Mouse (Mus musculus) left cerebral cortex, adult 9 months (tissue): ENCODE results near the gene Stum.

Source experiments
- DNase-seq, 2 experiments: peaks; one replicate each; pipeline ENCODE4 v3.0.0; 2022; ENCODE audit warnings: low spot score in 2 of 2

The Stum gene

GRCm38 (mm10) chr1:180429819-180430218 is 53.5 kb downstream of the Stum start:
- no peak for DNase-seq

GRCm38 (mm10) chr1:180428871-180429270 is 54.4 kb downstream of the Stum start:
- no peak for DNase-seq

- DNase-seq: peak in 1 of 2 experiments; percentile 60
These were observed 55.1 kb downstream of the Stum start for GRCm38 (mm10) chr1:180428101-180428712.

GRCm38 (mm10) chr1:180427685-180428084 is 55.6 kb downstream of the Stum start:
- DNase-seq: no peak

GRCm38 (mm10) chr1:180426405-180426804 is 56.9 kb downstream of the Stum start:
- no peak for DNase-seq

DNA sequence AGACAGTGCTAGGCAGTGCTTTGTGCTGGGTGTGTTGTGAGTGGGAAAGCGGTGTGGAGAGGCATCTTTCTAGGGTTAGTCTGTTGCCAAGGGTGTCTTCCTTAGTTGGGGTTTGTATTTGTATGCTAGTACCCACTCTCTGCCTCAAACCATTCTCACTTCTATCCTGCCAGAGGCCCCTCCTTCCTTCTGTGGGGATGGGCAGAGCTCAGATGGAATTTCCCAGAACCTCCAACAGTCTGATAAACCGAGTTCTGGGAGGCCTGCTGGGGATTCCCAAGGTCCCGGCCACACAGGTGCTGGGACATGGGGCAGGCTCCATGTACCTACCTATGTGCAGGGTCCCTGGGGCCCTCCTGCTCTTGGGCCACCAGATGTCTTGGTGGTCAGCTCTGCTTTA is 59.4 kb downstream of the Stum start:
- no peak for DNase-seq

GRCm38 (mm10) chr1:180423008-180423639 is 60.2 kb downstream of the Stum start:
- DNase-seq: no peak

DNA sequence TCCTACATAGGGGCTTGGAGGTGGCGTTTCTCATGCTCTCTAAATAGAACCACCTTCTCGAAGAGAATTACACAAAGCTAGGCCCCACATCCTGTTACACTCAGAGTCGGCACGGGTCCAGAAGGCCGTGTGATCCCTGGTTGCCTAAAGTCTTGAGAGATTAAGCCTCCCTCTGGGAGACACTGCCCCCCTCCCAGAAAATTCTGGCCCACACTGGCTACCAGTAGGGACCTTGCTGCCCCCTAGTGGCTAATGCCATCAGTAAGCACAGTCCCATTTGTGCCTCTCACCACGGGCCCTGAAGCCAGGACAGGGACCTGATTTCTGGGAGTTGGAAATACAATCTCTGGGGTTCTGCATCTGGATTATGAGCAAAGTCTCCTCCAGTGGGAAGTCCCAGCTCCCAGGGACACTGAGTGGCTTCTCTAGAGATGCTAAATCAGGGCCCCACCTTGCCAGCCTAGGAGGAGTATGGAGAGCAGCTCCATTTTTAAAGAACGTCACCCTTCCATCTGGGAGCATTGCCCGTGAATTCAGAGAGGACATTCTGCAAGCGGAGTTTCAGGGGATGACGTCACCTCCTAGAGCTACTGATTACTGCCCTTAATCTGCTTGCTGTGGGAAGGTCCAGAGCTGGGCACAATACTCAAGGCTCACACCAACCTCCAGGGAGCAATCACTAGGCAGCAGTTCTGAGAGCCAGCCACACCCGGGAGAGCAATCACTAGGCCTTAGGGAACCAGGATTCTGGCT is 61.1 kb downstream of the Stum start:
- peak in 1 of 2 experiments; percentile 82 for DNase-seq

DNA sequence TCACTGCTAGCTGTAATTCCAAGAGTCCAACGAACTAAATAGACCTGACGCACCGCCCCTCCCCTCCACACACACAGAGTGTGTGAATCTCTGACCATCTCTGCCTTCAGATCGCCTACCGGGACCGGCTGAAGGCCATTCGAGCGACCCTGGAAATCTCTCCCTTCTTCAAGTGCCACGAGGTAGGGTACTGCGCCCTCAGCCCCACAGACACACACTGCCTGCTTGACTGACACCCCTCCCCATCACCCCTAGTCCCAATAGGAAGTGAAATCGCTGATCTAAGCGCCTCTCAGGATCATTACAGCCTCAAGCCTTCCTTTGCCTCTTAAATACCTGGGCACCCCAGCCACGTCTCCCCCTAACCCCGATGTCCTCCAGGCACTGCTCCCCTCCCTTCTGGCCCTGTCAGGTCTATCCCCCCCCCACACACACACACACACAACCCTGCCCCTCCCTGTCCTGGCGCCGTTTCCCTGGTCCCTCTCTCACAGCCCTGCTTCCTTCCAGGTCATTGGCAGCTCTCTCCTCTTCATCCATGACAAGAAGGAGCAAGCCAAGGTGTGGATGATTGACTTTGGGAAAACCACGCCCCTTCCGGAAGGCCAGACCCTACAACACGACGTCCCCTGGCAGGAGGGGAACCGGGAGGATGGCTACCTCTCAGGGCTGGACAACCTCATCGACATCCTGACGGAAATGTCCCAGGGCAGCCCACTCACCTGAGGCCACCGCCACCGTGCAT is 62.0 kb downstream of the Stum start:
- DNase-seq: no peak

GRCm38 (mm10) chr1:180420496-180421164 is 62.7 kb downstream of the Stum start:
- DNase-seq: no peak

DNA sequence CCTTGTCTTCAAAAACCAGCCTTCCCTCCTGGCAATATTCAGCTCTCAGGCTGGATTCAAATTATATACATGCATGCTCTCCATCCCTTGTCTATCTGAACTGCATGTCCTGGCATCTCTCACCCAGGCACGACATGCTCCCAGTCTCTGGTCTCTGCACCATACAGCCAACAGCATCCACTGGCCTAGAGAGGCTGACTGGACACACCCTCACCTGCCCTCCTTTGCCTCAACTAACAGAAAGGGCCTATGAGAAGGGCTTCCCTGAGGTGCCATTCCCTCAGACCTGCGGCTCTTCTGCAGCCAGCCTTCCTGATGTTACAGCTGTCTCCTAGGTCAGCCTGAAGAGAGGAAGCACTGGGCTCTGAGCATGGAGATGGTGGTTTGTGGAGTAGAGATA is 64.2 kb downstream of the Stum start:
- no peak for DNase-seq

DNA sequence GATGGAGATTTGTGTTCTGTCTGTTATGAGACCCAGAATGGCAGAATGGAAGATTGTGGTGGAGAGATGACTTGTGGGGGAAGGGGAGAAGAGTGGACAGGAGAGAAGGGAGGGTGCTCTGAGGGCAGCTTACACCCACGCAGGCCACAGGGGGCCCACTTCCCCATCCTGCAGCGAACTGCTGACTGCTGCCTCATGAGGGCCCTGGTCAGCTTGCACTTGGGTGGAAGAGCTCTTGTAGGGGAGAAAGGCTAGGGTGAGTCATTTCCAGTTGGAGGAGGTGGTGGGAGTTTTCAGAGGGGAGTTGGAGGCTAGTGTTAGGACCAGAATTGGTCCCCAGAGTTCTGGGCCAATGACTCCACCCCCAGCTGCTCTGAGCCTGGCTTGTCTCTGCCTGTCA is 66.2 kb downstream of the Stum start:
- no peak for DNase-seq

DNA sequence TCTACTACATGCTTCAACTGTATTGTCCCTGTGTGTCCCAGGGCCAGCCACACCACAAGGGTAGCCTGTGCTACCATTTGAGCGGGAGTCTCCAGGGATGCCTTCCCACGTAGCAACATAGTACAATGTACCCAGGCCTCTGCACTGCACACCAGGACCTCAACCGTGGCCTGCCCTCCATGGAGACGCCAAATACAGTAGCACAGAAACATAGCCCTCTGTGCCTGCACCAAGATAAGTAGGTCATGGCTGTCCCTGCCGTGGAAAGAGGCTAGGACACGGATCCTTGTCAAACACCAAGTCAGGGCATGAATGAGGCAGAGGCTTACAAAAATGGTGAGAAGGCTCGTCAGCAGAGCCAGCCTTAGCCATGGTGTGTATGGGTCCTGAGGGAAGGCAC is 67.5 kb downstream of the Stum start:
- no peak for DNase-seq

GRCm38 (mm10) chr1:180415064-180415463 is 68.2 kb downstream of the Stum start:
- no peak for DNase-seq

GRCm38 (mm10) chr1:180410306-180410705 is 73.0 kb downstream of the Stum start:
- no peak for DNase-seq

DNA sequence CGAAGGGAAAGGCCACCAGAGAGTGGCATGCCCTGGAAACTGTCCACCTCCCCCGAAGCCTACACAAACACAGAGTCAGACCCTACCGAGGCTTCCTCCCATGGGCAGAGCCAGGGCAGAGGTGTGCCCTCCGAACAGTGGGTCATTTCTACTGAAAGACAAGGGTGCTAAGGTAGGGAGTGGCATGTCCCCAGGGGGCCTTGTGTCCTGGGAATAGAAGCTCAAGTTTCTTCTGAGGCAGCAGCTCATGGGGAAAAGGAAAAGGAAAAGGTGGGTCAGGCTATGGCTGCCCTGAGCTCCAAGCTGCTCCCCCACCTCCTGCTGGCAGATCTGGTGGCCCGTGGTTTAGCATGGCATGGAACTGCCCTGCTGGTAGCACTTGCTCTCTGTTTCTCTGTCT is 73.5 kb downstream of the Stum start:
- no peak for DNase-seq

GRCm38 (mm10) chr1:180408832-180409231 is 74.5 kb downstream of the Stum start:
- no peak for DNase-seq

- no peak for DNase-seq
These were observed 75.3 kb downstream of the Stum start for GRCm38 (mm10) chr1:180407727-180408719.

DNA sequence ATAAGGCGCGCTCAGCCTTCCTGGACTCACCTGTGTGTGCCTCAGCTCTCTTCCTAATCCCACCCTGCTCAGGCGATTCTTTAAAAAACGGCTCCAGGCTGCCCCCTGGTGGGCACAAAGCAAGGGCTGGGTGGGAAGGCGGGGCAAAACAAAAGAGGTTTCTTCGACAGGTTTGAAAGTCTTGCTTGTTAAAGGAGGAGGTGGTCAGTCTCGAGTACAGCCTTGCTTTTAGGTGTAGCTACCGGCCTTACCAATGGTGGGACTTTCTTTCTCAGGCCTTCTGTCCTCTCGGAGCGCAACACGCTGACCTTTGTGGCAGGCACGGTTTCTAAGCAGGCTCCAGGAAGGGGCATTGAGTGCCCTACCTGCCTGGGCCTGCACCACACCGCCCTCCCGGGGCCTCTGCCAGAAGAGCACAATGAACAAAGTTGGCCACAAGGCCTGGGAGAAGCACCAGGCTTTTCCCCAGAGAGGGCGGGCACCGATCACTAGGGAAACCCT is 76.1 kb downstream of the Stum start:
- DNase-seq: no peak

DNA sequence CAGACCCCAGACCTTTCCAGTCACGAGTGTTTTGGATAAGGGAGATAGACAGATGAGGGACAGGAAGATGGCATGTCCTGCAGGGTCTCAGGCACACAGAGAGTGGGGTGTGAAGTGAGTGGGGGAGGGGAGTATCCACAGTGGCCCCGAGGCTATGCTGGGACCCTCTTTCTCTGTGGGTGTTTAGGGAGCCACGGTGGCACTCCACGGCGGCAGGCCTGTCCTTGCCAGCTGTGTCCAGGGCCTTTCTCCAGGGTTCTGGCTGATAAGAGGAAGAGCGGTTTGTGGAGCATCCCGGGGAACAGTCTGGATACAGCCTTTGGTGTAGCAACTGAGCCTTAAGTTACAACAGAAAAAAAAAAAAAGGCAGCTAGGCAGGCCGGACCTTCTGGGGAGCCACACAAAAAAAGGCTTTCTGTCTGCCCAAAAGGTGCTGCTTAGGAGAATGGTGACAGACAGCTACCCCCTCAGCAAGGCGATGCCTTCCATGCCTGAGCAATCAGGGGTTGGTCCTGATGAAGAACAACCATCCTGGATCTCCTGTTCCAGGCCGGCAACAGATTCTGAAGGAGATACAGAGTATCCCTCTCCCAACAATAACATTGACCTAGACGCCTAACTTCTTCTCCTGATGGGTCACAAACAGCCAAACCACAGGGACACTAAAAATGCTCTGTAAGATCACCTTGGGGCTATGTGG is 76.8 kb downstream of the Stum start:
- DNase-seq: no peak
